Mouse (Mus musculus) erythroblast, embryonic 14.5 days (primary cell): ENCODE data around the gene Cd302.

Source experiments
- GATA1 ChIP-seq: IDR thresholded peaks from 2 replicates; pipeline ENCODE4 v1.6.1; 2012; ENCODE audit warnings: low read length, inconsistent platforms, mixed read lengths
- TAL1 ChIP-seq: IDR thresholded peaks from 3 replicates; pipeline ENCODE4 v1.6.1; 2012; ENCODE audit warnings: low read length, inconsistent platforms, mixed read lengths

GRCm38 (mm10) chr2:60204162-60204561 is 80.1 kb downstream of the Cd302 start:
- TF ChIP-seq TAL1 (no peak), GATA1 (no peak)
